Mouse (Mus musculus) olfactory bulb, adult 2 months (tissue): ENCODE data around the gene Hist2h2bb.

Source experiments
- CTCF ChIP-seq: fragments of 200-500 bp; IDR thresholded peaks from 2 replicates; pipeline ENCODE4 v1.5.1; 2012; ENCODE audit warnings: low read depth, mild to moderate bottlenecking, low read length, moderate library complexity; ENCODE audit not compliant: insufficient read depth
- POLR2A ChIP-seq: fragments of 200-500 bp; IDR thresholded peaks from 2 replicates; pipeline ENCODE4 v1.6.1; 2012; ENCODE audit warnings: mild to moderate bottlenecking, low read depth, low read length, moderate library complexity; ENCODE audit not compliant: insufficient read depth

GRCm38 (mm10) chr3:96262216-96262875 lies 7.2 kb upstream of the Hist2h2bb start:
- TF ChIP-seq CTCF (no peak), POLR2A (no peak)
